Mouse (Mus musculus) Patski (cell line): Measurements from ENCODE around the gene Mettl21a. TPM values are rescaled to one million over a fixed set of nuclear protein-coding genes. Genes with fewer than 3 reads are reported as not detected.
A peak's percentile ranks its signal among the peaks of the same experiment; 100 is the strongest.
"Not testable (repeated sequence)": the region's sequence is repeated elsewhere in the genome, so short reads cannot be mapped to it uniquely, and the experiment has no call there.

Experiments
- ATAC-seq: fragments of 100-300 bp; one replicate; pipeline ENCODE4 v1.8.0; 2021
- CTCF ChIA-PET: fragments of 350-600 bp; sonication (Branson Sonifier 250); formaldehyde crosslinking; loops from one replicate; lab custom pipeline; 2022; ENCODE audit warnings: inconsistent platforms; lab: Charles Lee
- POLR2A ChIA-PET: fragments of 350-600 bp; sonication (Branson Sonifier 250); formaldehyde crosslinking; loops from one replicate; lab custom pipeline; 2022; ENCODE audit warnings: antibody characterized with exemption, inconsistent platforms; lab: Charles Lee
- DNase-seq: peaks from one replicate; pipeline ENCODE4 v3.0.0-alpha.2; 2011; ENCODE audit warnings: low read depth, low spot score
- H3K27me3 ChIP-seq: fragments of 371-371 bp; one replicate; pipeline ENCODE4 v1.5.1; 2021
- CTCF ChIP-seq: fragments of 100-300 bp; IDR thresholded peaks from one replicate; pipeline ENCODE4 v1.5.1; 2021
- in situ Hi-C: fragments of 300-500 bp; cut with MboI; formaldehyde crosslinking; loops from 3 replicates; pipeline ENCODE4 v1.11.1; 2018; ENCODE audit warnings: low pct_unique_long_range_greater_than_20kb, mixed read lengths
- polyA plus RNA-seq: library from polyadenylated mRNA; unstranded; gene quantifications from one replicate; pipeline ENCODE4 v1.2.3, GENCODE M21; 2021

The Mettl21a gene
- polyA plus RNA-seq, 1 experiment from 2014 or later = 22.1 TPM

DNA sequence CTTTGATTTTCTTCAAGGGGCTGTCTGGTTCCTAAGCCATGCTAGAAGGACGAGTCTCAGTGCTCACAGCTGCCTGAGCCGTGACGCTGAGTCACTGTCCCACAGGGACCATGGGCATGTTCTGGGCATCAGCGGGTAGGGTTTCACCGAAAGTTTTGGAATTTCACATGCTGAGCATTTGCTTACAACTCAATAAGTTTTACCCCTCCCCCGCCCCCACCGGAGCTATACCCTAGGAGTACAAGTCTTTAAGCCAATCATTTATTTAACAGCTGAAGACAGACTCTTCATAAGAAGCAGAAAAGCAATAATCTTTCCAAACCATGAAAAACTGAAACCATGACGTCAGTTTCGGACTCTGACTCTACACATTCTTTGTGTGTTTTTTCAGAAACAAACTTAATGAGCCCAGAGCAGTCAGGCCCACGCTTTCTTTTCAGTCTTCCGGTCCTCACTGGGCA lies 1.5 kb downstream of the Mettl21a start:
- DNase-seq (no peak), ATAC-seq (peak; percentile 55)
- no peaks in the 10 kb centered on the region for H3K27me3 ChIP-seq
- ChIA-PET CTCF (interaction anchor here (0.9 to 3.4 kb wide), 4 partner anchors 9 to 89 kb away, joined by 3 to 18 read pairs (median 8); no protein-coding TSS in a partner anchor), POLR2A (interaction anchor here (0.6 kb wide), 1 partner anchor 1503 kb away, joined by 4 read pairs; no protein-coding TSS in a partner anchor)
- in situ Hi-C loops = no loop called here
- no peak for TF ChIP-seq CTCF

DNA sequence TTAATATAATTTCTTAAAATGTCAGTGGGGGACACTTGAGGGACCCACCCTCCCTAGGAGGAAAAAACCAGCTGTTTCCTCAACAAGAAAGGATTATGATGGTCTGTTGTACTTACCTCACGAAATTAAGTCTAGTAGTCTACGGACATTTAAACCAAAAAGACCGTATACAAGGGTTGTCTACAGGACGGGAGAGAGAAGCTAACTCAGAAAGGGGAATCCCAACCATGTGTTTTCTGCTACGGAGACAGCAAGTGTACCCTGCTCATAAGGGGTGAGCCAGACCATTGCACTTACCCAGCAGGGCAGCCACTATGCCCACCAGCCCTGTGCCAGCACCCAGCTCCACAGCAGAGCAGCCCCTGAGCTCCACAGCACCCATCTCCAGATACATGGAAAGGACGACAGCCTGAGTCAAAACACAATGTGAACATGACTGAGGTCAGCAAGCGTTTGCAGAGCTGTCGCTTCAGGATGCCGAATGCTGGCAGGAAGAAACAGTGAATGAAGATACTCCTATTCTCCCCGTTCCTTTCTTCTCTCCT lies 2.2 kb downstream of the Mettl21a start:
- TF ChIP-seq CTCF = no peak
- no peaks in the 10 kb centered on the region for H3K27me3 ChIP-seq
- ATAC-seq (no peak), DNase-seq (no peak)
- POLR2A ChIA-PET = no interaction called here
- in situ Hi-C loops = no loop called here
- CTCF ChIA-PET = interaction anchor here (0.9 to 3.6 kb wide), 5 partner anchors 9 to 90 kb away, joined by 3 to 12 read pairs (median 7); no protein-coding TSS in a partner anchor

DNA sequence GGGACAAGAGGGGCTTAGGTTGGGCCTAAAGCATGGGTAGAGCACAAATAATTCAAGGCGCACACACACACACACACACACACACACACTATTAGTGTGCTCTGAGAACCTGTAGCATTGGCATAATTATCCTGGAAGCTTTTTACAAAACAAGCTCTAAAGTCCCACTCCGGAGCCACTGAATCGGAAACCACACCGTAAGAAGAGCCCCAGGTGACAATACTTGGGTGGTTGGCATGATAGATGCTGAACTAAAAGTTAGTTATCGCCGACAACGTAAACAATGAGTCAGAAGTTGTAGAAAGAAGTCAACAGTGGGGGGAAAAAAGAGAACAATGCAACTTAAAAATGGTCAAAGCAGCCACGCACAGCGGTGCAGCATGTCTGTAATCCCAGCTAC lies 2.7 kb downstream of the Mettl21a start:
- POLR2A ChIA-PET = no interaction called here
- TF ChIP-seq CTCF = no peak
- ATAC-seq (no peak), DNase-seq (no peak)
- in situ Hi-C loops = no loop called here
- no peaks in the 10 kb centered on the region for H3K27me3 ChIP-seq
- CTCF ChIA-PET = interaction anchor here (0.9 to 3.6 kb wide), 5 partner anchors 8 to 91 kb away, joined by 3 to 12 read pairs (median 7); no protein-coding TSS in a partner anchor

DNA sequence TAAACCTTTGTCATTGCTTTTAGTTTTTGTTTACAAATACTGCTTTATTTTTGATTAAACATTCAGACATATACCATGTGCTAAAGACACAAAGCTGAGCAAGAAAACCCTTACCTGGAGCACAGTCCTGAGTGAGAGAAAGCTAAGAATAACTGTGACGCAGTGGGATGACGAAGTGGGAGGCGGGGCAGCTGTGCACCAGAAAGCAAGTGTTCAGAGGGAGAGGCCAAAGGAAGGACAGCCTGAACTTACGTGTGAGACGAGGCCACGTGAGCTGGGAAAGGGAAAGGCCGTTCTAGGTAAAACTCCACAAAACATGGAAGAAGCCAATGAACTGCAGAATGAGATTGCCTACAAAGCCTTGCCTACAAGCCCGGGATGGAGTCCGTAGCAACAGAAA lies 7.1 kb downstream of the Mettl21a start:
- POLR2A ChIA-PET = no interaction called here
- no peaks in the 10 kb centered on the region for H3K27me3 ChIP-seq
- CTCF ChIA-PET = interaction anchor here (0.8 to 1.4 kb wide), 3 partner anchors 11 to 95 kb away, joined by 3 read pairs; no protein-coding TSS in a partner anchor
- no peak for ATAC-seq
- TF ChIP-seq CTCF = no peak
- DNase-seq = no peak
- in situ Hi-C loops = no loop called here

DNA sequence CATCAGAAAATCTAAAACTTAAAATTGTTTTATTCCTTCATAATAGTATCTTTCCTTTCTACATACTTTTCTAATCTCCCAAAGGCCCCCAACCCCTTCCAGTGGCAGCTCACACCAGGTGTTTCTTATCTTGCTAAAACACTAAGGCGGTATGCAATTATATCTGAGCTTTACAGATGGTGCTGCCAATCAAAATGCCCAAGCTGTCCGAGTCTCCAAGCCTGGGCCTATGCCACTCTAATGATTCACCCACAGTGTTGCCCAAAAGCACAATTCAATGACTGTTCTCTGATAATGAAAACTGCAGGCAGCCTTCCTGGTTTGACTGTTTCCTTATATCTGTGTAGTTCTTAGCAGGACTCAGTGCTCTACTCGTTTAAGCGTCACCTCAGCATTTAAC lies 7.9 kb downstream of the Mettl21a start:
- TF ChIP-seq CTCF = no peak
- ChIA-PET CTCF (interaction anchor here (1.4 kb wide), 1 partner anchor 10 kb away, joined by 3 read pairs; no protein-coding TSS in a partner anchor), POLR2A (no interaction called here)
- DNase-seq (no peak), ATAC-seq (no peak)
- in situ Hi-C loops = no loop called here
- H3K27me3 ChIP-seq = no peaks in the 10 kb centered on the region

DNA sequence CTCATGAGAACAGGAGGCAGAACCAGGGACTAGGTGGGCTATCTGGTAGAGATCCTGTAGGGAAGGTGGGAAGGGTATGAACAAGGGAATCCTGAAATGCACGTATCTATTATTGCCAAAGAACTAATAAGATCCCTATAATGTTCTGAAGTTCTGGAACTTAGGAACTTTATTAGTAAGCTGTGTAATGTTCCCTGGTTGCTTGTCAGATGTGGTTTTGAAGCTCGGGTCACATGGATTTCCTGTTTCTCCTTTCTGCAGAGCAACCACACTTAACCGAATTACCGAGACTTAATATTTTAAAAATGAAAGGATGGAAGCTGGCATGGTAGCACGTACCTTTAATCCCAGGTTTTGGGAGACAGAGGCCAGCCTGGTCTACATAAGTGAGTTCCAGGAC lies 13.7 kb downstream of the Mettl21a start:
- ATAC-seq (no peak), DNase-seq (no peak)
- POLR2A ChIA-PET = no interaction called here
- CTCF ChIA-PET = interaction anchor here (1.0 to 2.6 kb wide), 2 partner anchors 12 to 14 kb away, joined by 3 to 7 read pairs; partner anchors contain the start of gene Mettl21a
- H3K27me3 ChIP-seq = no peaks in the 10 kb centered on the region
- in situ Hi-C loops = no loop called here
- no peak for TF ChIP-seq CTCF

DNA sequence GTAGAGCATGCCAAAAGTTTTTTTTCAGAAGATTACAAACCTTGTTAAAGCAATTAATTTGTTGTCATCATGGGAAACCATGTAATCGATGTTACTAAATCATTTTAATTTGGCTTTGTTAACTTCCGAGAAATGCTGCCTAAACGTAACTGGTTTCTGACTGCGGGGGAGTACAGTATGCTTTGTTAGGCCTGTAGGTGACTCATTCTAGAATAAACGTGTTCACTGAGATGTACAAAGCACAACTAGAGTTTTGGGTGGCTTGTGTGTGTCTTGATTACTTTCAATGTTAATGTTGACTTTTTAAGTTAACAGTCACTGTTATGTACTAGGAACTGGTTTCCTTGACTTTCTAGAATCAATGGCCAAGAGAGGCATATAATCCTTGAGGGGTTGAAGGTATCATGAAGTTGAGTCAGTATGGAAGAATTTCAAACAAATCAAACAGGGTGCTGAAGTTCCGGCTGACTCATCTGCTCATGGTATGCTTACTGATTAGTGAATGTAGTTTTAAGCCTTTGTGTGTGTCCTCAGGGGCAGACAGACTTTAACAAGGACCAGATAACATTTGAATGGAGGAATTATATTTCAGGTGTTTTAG lies 15.7 kb downstream of the Mettl21a start:
- ChIA-PET POLR2A (interaction anchor here (1.0 to 1.4 kb wide), 2 partner anchors 12 to 69 kb away, joined by 3 read pairs; partner anchors contain the start of gene Creb1), CTCF (interaction anchor here (1.5 to 2.6 kb wide), 2 partner anchors 10 to 14 kb away, joined by 5 to 7 read pairs; no protein-coding TSS in a partner anchor)
- in situ Hi-C loops = no loop called here
- DNase-seq (no peak), ATAC-seq (peak; percentile 88)
- TF ChIP-seq CTCF = no peak
- H3K27me3 ChIP-seq = no peaks in the 10 kb centered on the region

DNA sequence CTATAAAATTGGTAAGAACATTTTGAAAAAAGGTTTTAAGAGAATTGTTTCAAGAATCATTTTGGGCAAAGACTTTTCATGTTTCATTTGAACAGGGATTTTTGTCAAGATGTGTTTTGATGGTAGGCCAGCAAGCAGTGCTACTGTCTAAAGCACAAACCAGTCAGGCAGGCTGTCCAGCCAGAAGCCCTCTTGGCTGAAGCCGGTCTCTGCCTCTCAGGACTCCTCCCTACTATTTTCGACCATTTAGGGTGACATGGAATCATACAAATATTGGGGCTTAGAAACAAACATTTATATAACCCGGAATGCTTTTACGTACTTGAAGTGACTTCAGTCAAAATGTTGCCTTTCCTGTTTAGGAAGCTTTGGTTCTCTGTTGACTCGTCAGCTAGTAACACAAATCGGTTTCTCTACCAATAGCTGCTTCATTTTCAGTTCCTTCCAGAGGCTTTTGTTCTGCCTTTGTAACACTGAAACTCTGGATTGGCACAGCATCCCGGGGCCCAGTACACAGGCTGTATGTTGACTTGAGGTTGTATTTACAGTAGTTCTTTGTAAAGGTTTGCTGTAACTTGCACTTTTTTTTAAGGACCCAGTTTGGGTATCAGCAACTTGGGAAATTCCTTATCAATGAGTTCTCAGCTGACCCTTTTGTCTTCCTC lies 16.5 kb downstream of the Mettl21a start:
- POLR2A ChIA-PET = interaction anchor here (0.5 to 1.4 kb wide), 3 partner anchors 10 to 68 kb away, joined by 3 to 8 read pairs (median 3); partner anchors contain the start of gene Creb1
- CTCF ChIA-PET = interaction anchor here (0.9 to 1.5 kb wide), 2 partner anchors 9 to 16 kb away, joined by 3 to 5 read pairs; partner anchors contain the start of gene Mettl21a
- in situ Hi-C loops = no loop called here
- ATAC-seq (no peak), DNase-seq (no peak)
- no peaks in the 10 kb centered on the region for H3K27me3 ChIP-seq
- no peak for TF ChIP-seq CTCF

DNA sequence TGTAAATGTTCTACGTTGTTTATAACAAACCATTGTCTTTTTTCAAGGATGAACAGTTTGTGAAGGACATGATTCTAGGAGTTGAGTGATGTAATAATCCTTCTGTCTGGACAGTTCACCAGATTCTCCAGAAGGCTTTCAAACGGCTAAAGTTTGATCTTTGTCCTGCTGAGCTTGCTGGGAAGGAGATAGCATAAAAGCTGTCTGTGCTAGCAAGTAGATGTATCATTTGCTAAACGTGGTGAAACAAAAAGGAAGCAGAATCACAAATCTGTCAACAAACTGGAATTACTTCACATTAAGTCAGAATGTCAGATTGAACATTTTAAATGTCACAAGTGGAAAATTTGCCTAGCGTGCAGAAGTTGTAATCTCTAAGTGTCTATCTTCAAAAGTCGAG lies 18.1 kb downstream of the Mettl21a start:
- DNase-seq = no peak
- TF ChIP-seq CTCF = no peak
- POLR2A ChIA-PET = no interaction called here
- CTCF ChIA-PET = interaction anchor here (1.0 to 1.6 kb wide), 3 partner anchors 9 to 48 kb away, joined by 3 read pairs; no protein-coding TSS in a partner anchor
- H3K27me3 ChIP-seq = no peaks in the 10 kb centered on the region
- ATAC-seq = no peak
- in situ Hi-C loops = no loop called here

DNA sequence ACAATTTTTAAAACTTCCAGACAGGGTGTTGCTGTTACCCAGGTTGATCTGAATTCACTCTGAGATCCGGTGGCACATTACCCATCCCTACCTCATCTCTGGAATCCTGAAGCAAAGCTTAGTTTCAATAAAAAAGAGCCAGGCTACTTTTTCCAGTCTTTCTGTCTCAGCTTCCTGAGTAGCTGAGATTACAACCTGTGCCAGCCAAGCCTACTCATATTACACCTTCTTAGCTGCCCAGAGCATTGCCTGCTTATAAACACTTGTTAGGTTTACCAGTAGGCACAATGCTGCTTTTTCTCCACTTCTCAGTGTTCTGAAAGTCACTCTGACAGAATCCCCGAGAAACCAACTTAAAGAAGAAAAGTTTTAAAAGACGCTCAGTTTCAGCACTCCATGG lies 38.2 kb downstream of the Mettl21a start:
- H3K27me3 ChIP-seq = no peaks in the 10 kb centered on the region
- TF ChIP-seq CTCF = no peak
- POLR2A ChIA-PET = no interaction called here
- in situ Hi-C loops = no loop called here
- DNase-seq (no peak), ATAC-seq (no peak)
- CTCF ChIA-PET = interaction anchor here (0.7 to 1.1 kb wide), 2 partner anchors 12 to 32 kb away, joined by 3 to 4 read pairs; no protein-coding TSS in a partner anchor

DNA sequence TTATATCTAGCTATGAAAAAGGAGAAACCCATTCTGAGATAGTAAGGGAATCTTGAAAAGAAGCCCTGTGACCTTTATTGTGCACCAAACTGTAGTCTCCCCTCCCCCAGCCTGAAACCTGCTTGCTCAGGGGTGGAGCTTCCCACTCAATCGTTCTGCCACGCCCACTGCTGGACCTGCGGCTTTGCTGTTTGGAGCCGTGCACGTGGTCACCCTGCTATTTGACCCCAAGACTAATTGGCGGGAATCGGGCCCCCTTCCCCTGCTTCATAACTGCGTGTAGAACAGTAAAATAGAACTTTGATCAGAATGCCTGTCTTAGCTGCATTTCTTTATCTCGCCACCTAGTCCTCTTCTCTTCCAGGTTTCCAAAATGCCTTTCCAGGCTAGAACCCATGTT lies 39.1 kb downstream of the Mettl21a start:
- H3K27me3 ChIP-seq, ATAC-seq, in situ Hi-C loops, DNase-seq, POLR2A ChIA-PET: not testable (repeated sequence)
- CTCF ChIA-PET = interaction anchor here (1.7 kb wide), 1 partner anchor 14 kb away, joined by 4 read pairs; no protein-coding TSS in a partner anchor
